Mouse (Mus musculus) cortical plate, adult 2 months (tissue): ENCODE measurements around the gene Cfap77.

Source experiments
- CTCF ChIP-seq: fragments of 200-500 bp; IDR thresholded peaks from 2 replicates; pipeline ENCODE4 v1.5.1; 2011; ENCODE audit warnings: mild to moderate bottlenecking, control low read depth, low read length; ENCODE audit not compliant: insufficient read depth; ENCODE audit errors: extremely low read depth
- POLR2A ChIP-seq: fragments of 200-500 bp; IDR thresholded peaks from 2 replicates; pipeline ENCODE4 v1.6.1; 2011; ENCODE audit warnings: mild to moderate bottlenecking, low read length, control low read depth; ENCODE audit not compliant: insufficient read depth; ENCODE audit errors: extremely low read depth

DNA sequence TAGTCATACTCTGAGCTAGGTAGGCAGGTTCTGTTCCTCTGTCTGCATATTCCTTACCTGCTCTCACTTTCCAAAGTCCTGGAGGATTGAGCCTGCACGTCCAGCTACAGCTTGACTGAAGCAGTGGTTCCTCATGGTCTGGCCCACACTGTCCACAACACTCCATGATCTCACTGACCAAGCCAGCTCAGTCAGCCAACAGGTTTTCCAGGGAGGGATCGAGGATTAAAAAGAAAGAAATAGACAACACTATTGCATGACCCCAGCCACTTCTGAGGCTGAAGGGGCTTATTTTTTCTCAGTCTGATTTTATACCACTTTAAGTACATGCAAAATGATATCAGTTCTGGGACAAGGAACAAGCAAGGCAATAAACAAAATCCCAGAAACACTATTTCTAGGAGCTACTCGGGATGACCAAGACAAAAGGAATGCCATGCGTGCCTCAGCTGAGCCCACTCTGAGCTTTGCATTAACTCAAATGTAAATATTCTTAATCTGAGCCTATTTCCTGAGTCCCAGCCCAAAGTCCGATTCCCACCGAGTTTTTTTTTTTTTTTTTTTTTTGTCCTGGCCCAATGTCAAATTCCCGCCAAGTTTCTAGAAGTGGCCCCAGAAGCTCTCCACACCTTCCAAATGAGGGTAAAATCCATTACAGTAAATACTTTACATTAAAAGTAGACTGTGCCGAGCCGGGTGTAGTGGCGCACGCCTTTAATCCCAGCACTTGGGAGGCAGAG is 20.6 kb upstream of the Cfap77 start:
- TF ChIP-seq CTCF = no peak
- no peak for TF ChIP-seq POLR2A
